Mouse (Mus musculus) cerebellum, adult 9-10 months (tissue): ENCODE results near the gene Myh13.

Experiments
- DNase-seq: peaks from one replicate; pipeline ENCODE4 v3.0.0; 2022

Myh13 gene

GRCm38 (mm10) chr11:67390679-67391384 lies 69.4 kb downstream of the Myh13 start:
- no peak for DNase-seq

DNA sequence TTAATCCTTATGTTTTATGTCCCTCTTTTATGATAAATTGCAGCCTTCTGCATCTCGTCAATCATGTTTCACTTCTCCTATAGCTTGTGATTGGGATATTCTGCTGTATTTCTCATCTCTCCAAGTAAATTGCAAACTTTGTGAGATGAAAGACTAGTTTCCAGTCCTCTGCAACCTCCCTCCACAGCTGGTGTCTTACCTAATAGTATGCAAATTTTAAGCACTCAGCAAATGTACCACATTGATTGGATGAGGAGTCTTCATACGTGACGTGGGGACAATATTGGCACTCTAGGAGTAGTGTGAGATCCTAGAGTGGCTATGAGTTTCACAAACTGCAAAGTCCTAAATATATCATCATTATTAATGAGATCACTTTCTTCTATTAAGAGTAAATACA lies 70.9 kb downstream of the Myh13 start:
- no peak for DNase-seq

GRCm38 (mm10) chr11:67400956-67401355 lies 79.5 kb downstream of the Myh13 start:
- DNase-seq: no peak

- DNase-seq: no peak
These were observed 93.0 kb downstream of the Myh13 start for GRCm38 (mm10) chr11:67414346-67414940.
